Mouse (Mus musculus) forebrain, embryonic 11.5 days (tissue): ENCODE measurements around the gene Akap6. TPM values are rescaled to one million over a fixed set of nuclear protein-coding genes. Genes with fewer than 3 reads are reported as not detected.
A peak's percentile ranks its signal among the peaks of the same experiment; 100 is the strongest.

Source experiments
- ATAC-seq: fragments of 200-750 bp; cut with Nextera tagmentation; replicated peaks from 2 replicates; pipeline ENCODE4 v1.8.0; 2017; ENCODE audit warnings: moderate TSS enrichment; ENCODE audit not compliant: low FRiP score
- DNase-seq: peaks from one replicate; pipeline ENCODE4 v3.0.0-alpha.2; 2017; ENCODE audit warnings: low spot score
- H3K27ac ChIP-seq: fragments of 300-500 bp; sonication (generic); 2 replicates; pipeline ENCODE4 v1.5.1; 2014; ENCODE audit warnings: low read depth, low read length
- H3K27me3 ChIP-seq: fragments of 300-500 bp; sonication (generic); 2 replicates; pipeline ENCODE4 v1.6.1; 2014; ENCODE audit warnings: mild to moderate bottlenecking, low read length, mixed read lengths; ENCODE audit not compliant: control insufficient read depth, insufficient read depth
- H3K36me3 ChIP-seq: fragments of 300-500 bp; sonication (generic); 2 replicates; pipeline ENCODE4 v1.6.1; 2014; ENCODE audit warnings: mild to moderate bottlenecking, low read length, moderate library complexity, mixed read lengths; ENCODE audit not compliant: control insufficient read depth, insufficient read depth
- H3K4me1 ChIP-seq: fragments of 300-500 bp; sonication (generic); replicated peaks from 2 replicates; pipeline ENCODE4 v1.6.1; 2014; ENCODE audit warnings: low read length, mixed read lengths; ENCODE audit not compliant: control insufficient read depth, insufficient read depth
- H3K4me2 ChIP-seq: fragments of 300-500 bp; sonication (generic); 2 replicates; pipeline ENCODE4 v1.6.1; 2014; ENCODE audit warnings: low read depth, mild to moderate bottlenecking, low read length, moderate library complexity, mixed read lengths; ENCODE audit not compliant: severe bottlenecking
- H3K4me3 ChIP-seq: fragments of 300-500 bp; sonication (generic); 2 replicates; pipeline ENCODE4 v1.5.1; 2014; ENCODE audit warnings: low read depth, low read length
- H3K9ac ChIP-seq: fragments of 300-500 bp; sonication (generic); 2 replicates; pipeline ENCODE4 v1.6.1; 2014; ENCODE audit warnings: low read length
- H3K9me3 ChIP-seq: fragments of 300-500 bp; sonication (generic); 2 replicates; pipeline ENCODE4 v1.6.1; 2016; ENCODE audit warnings: low read length, mixed read lengths; ENCODE audit not compliant: control insufficient read depth
- WGBS: fragments of 180-500 bp; shearing (Covaris S2); extraction: QIAGEN DNeasy Blood & Tissue Kit; methylation state at CpG from one replicate; pipeline ENCODE4 v1.1.7; 2014; 5-methylcytosine and 5-hydroxymethylcytosine counted together
- polyA plus RNA-seq: library from polyadenylated mRNA; unstranded; fragments of >200 nt; fragmentation: Nextera tagmentation; extraction: Ambion mirVana; gene quantifications from 2 replicates; pipeline ENCODE4 v1.2.1, GENCODE M21; 2014

The Akap6 gene
- polyA plus RNA-seq, 1 experiment from 2014 or later: 13.2 TPM

GRCm38 (mm10) chr12:53040634-53041033 lies 341.5 kb downstream of the Akap6 start:
- Histone ChIP-seq H3K27ac (no peak overlapping the region), H3K9ac (no peak overlapping the region), H3K4me2 (no peak overlapping the region), H3K4me3 (no peak overlapping the region), H3K4me1 (no peaks in the 10 kb centered on the region; the same call in 1 of the 2 replicates), H3K36me3 (no peaks in the 10 kb centered on the region), H3K27me3 (no peaks in the 10 kb centered on the region), H3K9me3 (no peaks in the 10 kb centered on the region)
- ATAC-seq: no peak
- no peak for DNase-seq
- 92% methylated on average over 5 of the region's 5 CpGs for WGBS

- DNase-seq: peak; percentile 79
- H3K9me3 ChIP-seq: no peaks in the 10 kb centered on the region
- ATAC-seq: 0 out of 2 replicates have a peak, but pooled peaks have one; percentile 30
- no peak overlapping the region for H3K4me3 ChIP-seq
- no peaks in the 10 kb centered on the region for H3K36me3 ChIP-seq
- H3K4me1 ChIP-seq: no peaks in the 10 kb centered on the region; the same call in 1 of the 2 replicates
- 22% methylated on average over 5 of the region's 5 CpGs for WGBS
- H3K27ac ChIP-seq: no peak overlapping the region
- H3K27me3 ChIP-seq: no peaks in the 10 kb centered on the region
- H3K4me2 ChIP-seq: no peak overlapping the region
- H3K9ac ChIP-seq: no peak overlapping the region
Observed at GRCm38 (mm10) chr12:53042739-53043138, 343.6 kb downstream of the Akap6 start.

GRCm38 (mm10) chr12:53057606-53058005 lies 358.4 kb downstream of the Akap6 start:
- Histone ChIP-seq H3K9ac (no peak overlapping the region), H3K9me3 (no peaks in the 10 kb centered on the region), H3K27me3 (no peaks in the 10 kb centered on the region), H3K4me3 (no peak overlapping the region), H3K36me3 (no peaks in the 10 kb centered on the region), H3K4me1 (peaks cover 10% of the 10 kb centered on the region; the same call in 1 of the 2 replicates), H3K27ac (no peak overlapping the region), H3K4me2 (no peak overlapping the region)
- no peak for DNase-seq
- 92% methylated on average over 7 of the region's 7 CpGs for WGBS
- no peak for ATAC-seq

- H3K4me2 ChIP-seq: peak overlapping the region; percentile 24; the same call in 1 of the 2 replicates
- DNase-seq (peak; percentile 63), ATAC-seq (no peak)
- no peaks in the 10 kb centered on the region for H3K27me3 ChIP-seq
- peak overlapping the region; percentile 5; the same call in 1 of the 2 replicates for H3K9ac ChIP-seq
- H3K27ac ChIP-seq: peak overlapping the region; percentile 85
- H3K36me3 ChIP-seq: no peaks in the 10 kb centered on the region
- WGBS: 22% methylated on average over 6 of the region's 6 CpGs
- H3K4me1 ChIP-seq: peaks cover 15% of the 10 kb centered on the region; the same call in 1 of the 2 replicates
- H3K4me3 ChIP-seq: no peak overlapping the region
- H3K9me3 ChIP-seq: no peaks in the 10 kb centered on the region
Observed at GRCm38 (mm10) chr12:53060903-53061302, 361.7 kb downstream of the Akap6 start.

GRCm38 (mm10) chr12:53061466-53062124 lies 362.4 kb downstream of the Akap6 start:
- H3K4me2 ChIP-seq: peak overlapping the region; percentile 5; the same call in 1 of the 2 replicates
- H3K36me3 ChIP-seq: no peaks in the 10 kb centered on the region
- H3K9ac ChIP-seq: peak overlapping the region; percentile 20; the same call in 1 of the 2 replicates
- DNase-seq (peak; percentile 80), ATAC-seq (peak; percentile 49; the same call in 1 of the 2 replicates)
- no peak overlapping the region for H3K4me3 ChIP-seq
- 2% methylated on average over 7 of the region's 7 CpGs for WGBS
- H3K27ac ChIP-seq: peak overlapping the region; percentile 85
- H3K9me3 ChIP-seq: no peaks in the 10 kb centered on the region
- H3K4me1 ChIP-seq: peaks cover 19% of the 10 kb centered on the region; the same call in 1 of the 2 replicates
- no peaks in the 10 kb centered on the region for H3K27me3 ChIP-seq

GRCm38 (mm10) chr12:53063003-53063402 lies 363.8 kb downstream of the Akap6 start:
- Histone ChIP-seq H3K27ac (peak overlapping the region; percentile 85), H3K4me2 (peak overlapping the region; percentile 26; the same call in 1 of the 2 replicates), H3K9ac (no peak overlapping the region), H3K36me3 (no peaks in the 10 kb centered on the region), H3K4me1 (peaks cover 19% of the 10 kb centered on the region; the same call in 1 of the 2 replicates), H3K9me3 (no peaks in the 10 kb centered on the region), H3K27me3 (no peaks in the 10 kb centered on the region), H3K4me3 (no peak overlapping the region)
- peak; percentile 71 for DNase-seq
- 15% methylated on average over 9 of the region's 9 CpGs for WGBS
- peak; percentile 60 for ATAC-seq

- DNase-seq (peak; percentile 66), ATAC-seq (peak; percentile 77)
- H3K9ac ChIP-seq: no peak overlapping the region; the same call in 1 of the 2 replicates
- no peak overlapping the region for H3K4me3 ChIP-seq
- peak overlapping the region; percentile 20; the same call in 1 of the 2 replicates for H3K4me2 ChIP-seq
- no peaks in the 10 kb centered on the region for H3K36me3 ChIP-seq
- H3K9me3 ChIP-seq: no peaks in the 10 kb centered on the region
- H3K27me3 ChIP-seq: no peaks in the 10 kb centered on the region
- H3K4me1 ChIP-seq: peaks cover 19% of the 10 kb centered on the region; the same call in 1 of the 2 replicates
- H3K27ac ChIP-seq: peak overlapping the region; percentile 92
- WGBS: 14% methylated on average over 4 of the region's 4 CpGs
Observed at GRCm38 (mm10) chr12:53064241-53064760, 365.1 kb downstream of the Akap6 start.

GRCm38 (mm10) chr12:53065031-53065785 lies 366.0 kb downstream of the Akap6 start:
- peak overlapping the region; percentile 92 for H3K27ac ChIP-seq
- ATAC-seq (0 out of 2 replicates have a peak, but pooled peaks have one; percentile 22), DNase-seq (no peak)
- no peaks in the 10 kb centered on the region for H3K36me3 ChIP-seq
- WGBS: 9% methylated on average over 11 of the region's 11 CpGs
- no peaks in the 10 kb centered on the region for H3K9me3 ChIP-seq
- no peak overlapping the region for H3K4me3 ChIP-seq
- H3K4me1 ChIP-seq: peaks cover 15% of the 10 kb centered on the region; the same call in 1 of the 2 replicates
- peak overlapping the region; percentile 10; the same call in 1 of the 2 replicates for H3K9ac ChIP-seq
- H3K27me3 ChIP-seq: no peaks in the 10 kb centered on the region
- peak overlapping the region; percentile 36; the same call in 1 of the 2 replicates for H3K4me2 ChIP-seq
